Mouse (Mus musculus) spleen, adult 18-20 months (tissue): ENCODE measurements around the gene Slc16a12.
"Not testable (repeated sequence)": the region's sequence is repeated elsewhere in the genome, so short reads cannot be mapped to it uniquely, and the experiment has no call there.

Experiments
- DNase-seq, 2 experiments: peaks; one replicate each; pipeline ENCODE4 v3.0.0; 2022; ENCODE audit warnings: mixed read lengths in 2 of 2

Gene Slc16a12

GRCm38 (mm10) chr19:34662740-34663139 is 84.3 kb downstream of the Slc16a12 start:
- no peak for DNase-seq

- peak in 1 of 2 experiments; percentile 18 for DNase-seq
Measured at GRCm38 (mm10) chr19:34662067-34662507, 85.0 kb downstream of the Slc16a12 start.

- no peak for DNase-seq
Measured at GRCm38 (mm10) chr19:34656511-34657298, 90.4 kb downstream of the Slc16a12 start.

- no peak for DNase-seq
Measured at GRCm38 (mm10) chr19:34655227-34655805, 91.8 kb downstream of the Slc16a12 start.

- DNase-seq, result no peak
Measured at GRCm38 (mm10) chr19:34650997-34651396, 96.1 kb downstream of the Slc16a12 start.

- DNase-seq, result no peak
Measured at GRCm38 (mm10) chr19:34650276-34650675, 96.8 kb downstream of the Slc16a12 start.

- DNase-seq, result not testable (repeated sequence)
Measured at GRCm38 (mm10) chr19:34647630-34648029, 99.5 kb downstream of the Slc16a12 start.

GRCm38 (mm10) chr19:34642616-34643015 is 104.5 kb downstream of the Slc16a12 start:
- DNase-seq, result no peak

GRCm38 (mm10) chr19:34640623-34641022 is 106.5 kb downstream of the Slc16a12 start, which contains the start of the genes Ifit1bl2 and Ifit1:
TSS of gene Ifit1bl2 (minus strand) at chr19:34640743.
TSS of gene Ifit1 (plus strand) at chr19:34640871.
- DNase-seq, result peak in 1 of 2 experiments; percentile 11

GRCm38 (mm10) chr19:34636933-34637557 is 110.0 kb downstream of the Slc16a12 start:
- peak in 1 of 2 experiments; percentile 61 for DNase-seq

GRCm38 (mm10) chr19:34633484-34633883 is 113.6 kb downstream of the Slc16a12 start:
- no peak for DNase-seq

GRCm38 (mm10) chr19:34631487-34631886 is 115.6 kb downstream of the Slc16a12 start:
- no peak for DNase-seq

GRCm38 (mm10) chr19:34627496-34627895 is 119.6 kb downstream of the Slc16a12 start:
- no peak for DNase-seq

GRCm38 (mm10) chr19:34624663-34625062 is 122.4 kb downstream of the Slc16a12 start:
- no peak for DNase-seq

- DNase-seq, result no peak
Measured at GRCm38 (mm10) chr19:34623781-34624180, 123.3 kb downstream of the Slc16a12 start.

- DNase-seq, result no peak
Measured at GRCm38 (mm10) chr19:34620871-34621270, 126.2 kb downstream of the Slc16a12 start.
